Mouse (Mus musculus) liver, embryonic 11.5 days (tissue): ENCODE results near the gene P2rx2. TPM values are rescaled to one million over a fixed set of nuclear protein-coding genes. Genes with fewer than 3 reads are reported as not detected.
A peak's percentile ranks its signal among the peaks of the same experiment; 100 is the strongest.

Experiments used
- ATAC-seq: fragments of 200-750 bp; cut with Nextera tagmentation; replicated peaks from 2 replicates; pipeline ENCODE4 v1.8.0; 2017; ENCODE audit warnings: moderate number of reproducible peaks, mild to moderate bottlenecking, moderate TSS enrichment, moderate library complexity; ENCODE audit not compliant: low FRiP score
- DNase-seq: peaks from one replicate; pipeline ENCODE4 v3.0.0-alpha.2; 2017; ENCODE audit warnings: low spot score
- H3K27ac ChIP-seq: fragments of 300-500 bp; sonication (generic); 2 replicates; pipeline ENCODE4 v1.5.1; 2014; ENCODE audit warnings: mild to moderate bottlenecking, low read depth, low read length, control low read depth
- H3K27me3 ChIP-seq: fragments of 300-500 bp; sonication (generic); replicated peaks from 2 replicates; pipeline ENCODE4 v1.6.1; 2014; ENCODE audit warnings: low read length, mixed read lengths; ENCODE audit not compliant: control insufficient read depth, insufficient read depth
- H3K36me3 ChIP-seq: fragments of 300-500 bp; sonication (generic); 2 replicates; pipeline ENCODE4 v1.6.1; 2014; ENCODE audit warnings: mild to moderate bottlenecking, low read length, moderate library complexity, mixed read lengths; ENCODE audit not compliant: control insufficient read depth, insufficient read depth
- H3K4me1 ChIP-seq: fragments of 300-500 bp; sonication (generic); replicated peaks from 2 replicates; pipeline ENCODE4 v1.6.1; 2014; ENCODE audit warnings: low read length, mixed read lengths; ENCODE audit not compliant: control insufficient read depth, insufficient read depth
- H3K4me2 ChIP-seq: fragments of 300-500 bp; sonication (generic); 2 replicates; pipeline ENCODE4 v1.6.1; 2014; ENCODE audit warnings: mild to moderate bottlenecking, control low read depth, moderate library complexity
- H3K4me3 ChIP-seq: fragments of 300-500 bp; sonication (generic); 2 replicates; pipeline ENCODE4 v1.5.1; 2014; ENCODE audit warnings: low read depth, low read length, control low read depth
- H3K9ac ChIP-seq: fragments of 300-500 bp; sonication (generic); 2 replicates; pipeline ENCODE4 v1.6.1; 2014; ENCODE audit warnings: low read depth, low read length, control low read depth
- H3K9me3 ChIP-seq: fragments of 300-500 bp; sonication (generic); 2 replicates; pipeline ENCODE4 v1.6.1; 2016; ENCODE audit warnings: low read length, inconsistent platforms, mixed read lengths; ENCODE audit not compliant: control insufficient read depth
- WGBS: fragments of 180-500 bp; shearing (Covaris S2); extraction: QIAGEN DNeasy Blood & Tissue Kit; methylation state at CpG from one replicate; pipeline ENCODE4 v1.1.7; 2014; 5-methylcytosine and 5-hydroxymethylcytosine counted together
- polyA plus RNA-seq: library from polyadenylated mRNA; unstranded; fragments of >200 nt; fragmentation: Nextera tagmentation; extraction: Ambion mirVana; gene quantifications from 2 replicates; pipeline ENCODE4 v1.2.1, GENCODE M21; 2014

Gene P2rx2
- polyA plus RNA-seq, 1 experiment from 2014 or later: 0.14 TPM

GRCm38 (mm10) chr5:110354716-110355115, 11.7 kb upstream of the P2rx2 start:
- Histone ChIP-seq H3K4me3 (no peak overlapping the region), H3K9ac (no peak overlapping the region), H3K4me2 (no peak overlapping the region), H3K9me3 (no peaks in the 10 kb centered on the region), H3K27me3 (peaks cover 10% of the 10 kb centered on the region), H3K27ac (no peak overlapping the region), H3K4me1 (no peaks in the 10 kb centered on the region), H3K36me3 (no peaks in the 10 kb centered on the region)
- ATAC-seq (0 out of 2 replicates have a peak, but pooled peaks have one; percentile 10), DNase-seq (no peak)
- 15% methylated on average over 7 of the region's 7 CpGs for WGBS

DNA sequence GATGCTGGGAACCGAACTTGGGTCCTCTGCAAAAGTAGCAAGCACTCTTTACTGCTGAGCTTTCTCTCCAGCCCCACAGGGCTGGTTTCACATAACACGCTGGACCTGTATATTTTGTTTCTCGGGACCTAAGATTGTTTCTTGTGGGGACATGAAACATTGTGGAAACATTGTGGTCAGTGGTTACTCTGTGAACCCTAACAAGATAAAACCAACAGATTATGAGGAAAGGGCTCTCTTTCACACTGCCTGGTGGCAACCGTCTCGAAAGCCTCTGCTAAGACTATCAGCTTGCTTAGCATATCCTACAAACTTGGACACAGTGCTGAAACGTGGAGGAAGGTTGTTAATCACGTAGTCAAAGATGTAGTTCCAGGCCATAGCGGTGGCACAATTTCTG, 4.0 kb upstream of the P2rx2 start:
- no peak overlapping the region for H3K4me2 ChIP-seq
- no peak overlapping the region for H3K9ac ChIP-seq
- WGBS: 70% methylated on average over 8 of the region's 8 CpGs
- no peaks in the 10 kb centered on the region for H3K36me3 ChIP-seq
- no peak overlapping the region for H3K27ac ChIP-seq
- DNase-seq: no peak
- H3K9me3 ChIP-seq: no peaks in the 10 kb centered on the region
- H3K27me3 ChIP-seq: peaks cover 26% of the 10 kb centered on the region
- no peak for ATAC-seq
- no peak overlapping the region for H3K4me3 ChIP-seq
- peaks cover 4% of the 10 kb centered on the region; the same call in 1 of the 2 replicates for H3K4me1 ChIP-seq

- ATAC-seq (no peak), DNase-seq (no peak)
- H3K4me2 ChIP-seq: no peak overlapping the region
- H3K4me1 ChIP-seq: peaks cover 4% of the 10 kb centered on the region; the same call in 1 of the 2 replicates
- H3K36me3 ChIP-seq: no peaks in the 10 kb centered on the region
- H3K27ac ChIP-seq: no peak overlapping the region
- no peak overlapping the region for H3K9ac ChIP-seq
- 68% methylated on average over 4 of the region's 4 CpGs for WGBS
- no peak overlapping the region for H3K4me3 ChIP-seq
- no peaks in the 10 kb centered on the region for H3K9me3 ChIP-seq
- peaks cover 35% of the 10 kb centered on the region for H3K27me3 ChIP-seq
These were observed 2.5 kb upstream of the P2rx2 start for GRCm38 (mm10) chr5:110345553-110345952.

DNA sequence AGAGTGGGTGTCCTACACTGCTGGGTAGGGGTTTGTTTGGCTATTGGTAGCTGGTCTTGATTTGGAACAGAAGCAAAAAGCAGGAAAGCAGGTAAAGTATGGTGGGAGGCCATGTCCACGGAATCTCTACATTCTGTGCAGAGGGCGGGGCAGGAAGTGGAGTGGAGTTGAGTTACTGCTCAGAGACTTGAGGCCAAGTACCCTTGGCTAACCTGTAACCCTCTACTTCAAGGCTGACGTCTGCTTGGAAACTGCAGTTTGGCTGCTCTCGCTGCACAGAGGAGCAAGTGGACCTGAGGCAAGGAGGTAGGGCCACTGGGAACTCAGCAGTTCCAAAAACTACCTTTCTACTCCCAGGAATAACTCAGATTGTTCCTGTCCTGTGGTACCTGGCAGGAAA, 1.5 kb upstream of the P2rx2 start, which contains the start of gene Lrcol1:
TSS of gene Lrcol1 (plus strand) at position 207 of the 400 bp plus-strand sequence.
- H3K4me3 ChIP-seq: no peak within 1 kb of the TSS
- ATAC-seq (no peak), DNase-seq (no peak)
- no peak within 1 kb of the TSS for H3K9ac ChIP-seq
- WGBS: 70% methylated on average over 4 of the region's 4 CpGs
- no peak within 1 kb of the TSS for H3K4me2 ChIP-seq
- peaks cover 4% of the 10 kb centered on the region; the same call in 1 of the 2 replicates for H3K4me1 ChIP-seq
- H3K27ac ChIP-seq: no peak within 1 kb of the TSS
- no peaks in the 10 kb centered on the region for H3K9me3 ChIP-seq
- H3K27me3 ChIP-seq: peaks cover 35% of the 10 kb centered on the region
- no peaks in the 10 kb centered on the region for H3K36me3 ChIP-seq

DNA sequence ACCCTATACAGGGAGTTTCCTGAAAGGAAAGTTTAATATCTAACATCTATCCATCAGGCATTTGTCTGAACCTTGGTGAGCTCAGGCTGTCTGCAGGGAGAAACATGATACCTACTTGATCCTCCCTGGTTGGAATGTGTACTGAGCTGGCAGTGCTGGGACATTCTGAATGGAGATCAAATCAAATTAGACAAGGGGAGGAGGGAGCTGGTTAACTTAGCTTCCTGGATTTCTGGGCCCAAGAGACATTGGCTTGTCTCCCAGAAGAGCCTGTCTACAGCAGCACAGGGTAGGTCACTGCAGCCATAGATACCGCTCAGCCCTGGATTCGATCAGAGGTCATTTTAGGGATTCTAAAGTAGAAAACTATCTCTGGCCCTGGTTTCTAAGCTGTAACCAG, 4.2 kb downstream of the P2rx2 start:
- peaks cover 25% of the 10 kb centered on the region for H3K27me3 ChIP-seq
- ATAC-seq (no peak), DNase-seq (no peak)
- peaks cover 4% of the 10 kb centered on the region; the same call in 1 of the 2 replicates for H3K4me1 ChIP-seq
- H3K9me3 ChIP-seq: no peaks in the 10 kb centered on the region
- WGBS: 81% methylated on average over 2 of the region's 2 CpGs
- H3K4me2 ChIP-seq: no peak overlapping the region
- H3K36me3 ChIP-seq: peaks cover 23% of the 10 kb centered on the region
- no peak overlapping the region for H3K4me3 ChIP-seq
- no peak overlapping the region for H3K27ac ChIP-seq
- no peak overlapping the region for H3K9ac ChIP-seq

GRCm38 (mm10) chr5:110330508-110330907, 12.5 kb downstream of the P2rx2 start:
- H3K36me3 ChIP-seq: peaks cover 45% of the 10 kb centered on the region
- ATAC-seq: no peak
- H3K27me3 ChIP-seq: no peaks in the 10 kb centered on the region
- H3K4me2 ChIP-seq: no peak overlapping the region
- no peak for DNase-seq
- H3K4me1 ChIP-seq: no peaks in the 10 kb centered on the region
- no peak overlapping the region for H3K9ac ChIP-seq
- no peak overlapping the region for H3K27ac ChIP-seq
- H3K9me3 ChIP-seq: no peaks in the 10 kb centered on the region
- H3K4me3 ChIP-seq: no peak overlapping the region
- 74% methylated on average over 3 of the region's 3 CpGs for WGBS

DNA sequence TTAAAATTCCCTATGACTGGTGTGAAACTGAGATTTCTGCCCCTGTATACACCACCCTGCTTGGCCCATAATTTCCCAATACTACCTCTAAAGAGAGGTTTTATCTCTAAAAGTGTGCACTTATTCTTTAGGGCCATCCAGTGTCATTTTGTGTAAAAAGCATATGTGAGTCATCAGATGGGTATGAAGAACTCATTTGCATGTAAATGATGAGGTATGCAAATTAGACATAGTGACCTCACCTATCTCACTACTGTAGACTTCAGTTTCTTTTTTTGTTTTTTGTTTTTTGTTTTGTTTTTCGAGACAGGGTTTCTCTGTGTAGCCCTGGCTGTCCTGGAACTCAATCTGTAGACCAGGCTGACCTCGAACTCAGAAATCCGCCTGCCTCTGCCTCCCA, 29.9 kb downstream of the P2rx2 start:
- Histone ChIP-seq H3K4me3 (no peak overlapping the region), H3K27ac (no peak overlapping the region), H3K9me3 (no peaks in the 10 kb centered on the region), H3K27me3 (no peaks in the 10 kb centered on the region), H3K36me3 (peaks cover 32% of the 10 kb centered on the region), H3K4me1 (no peaks in the 10 kb centered on the region), H3K9ac (no peak overlapping the region), H3K4me2 (no peak overlapping the region)
- no peak for DNase-seq
- no peak for ATAC-seq
- WGBS: 91% methylated on average over 3 of the region's 3 CpGs

DNA sequence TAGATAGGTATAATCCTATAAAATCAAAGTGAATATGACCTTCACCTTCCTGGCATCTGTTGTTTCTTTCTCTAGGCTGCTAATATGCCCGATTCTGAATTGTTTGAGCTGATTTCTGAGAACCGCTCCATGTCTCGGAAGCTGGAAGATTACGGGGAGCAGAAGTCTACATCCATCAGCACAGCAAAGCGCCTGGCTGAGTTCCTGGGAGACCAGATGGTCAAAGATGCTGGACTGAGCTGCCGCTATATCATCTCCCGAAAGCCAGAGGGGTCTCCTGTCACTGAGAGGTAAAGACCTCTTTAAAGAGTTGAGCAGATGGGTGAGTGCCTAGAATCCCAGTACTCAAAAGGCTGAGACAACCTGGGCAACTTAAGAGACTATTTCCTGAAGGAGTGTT, 34.2 kb downstream of the P2rx2 start:
- Histone ChIP-seq H3K4me3 (no peak overlapping the region), H3K9ac (no peak overlapping the region), H3K36me3 (peaks cover 47% of the 10 kb centered on the region), H3K27ac (no peak overlapping the region), H3K4me1 (no peaks in the 10 kb centered on the region), H3K27me3 (no peaks in the 10 kb centered on the region), H3K9me3 (no peaks in the 10 kb centered on the region), H3K4me2 (no peak overlapping the region)
- ATAC-seq: no peak
- no peak for DNase-seq
- 93% methylated on average over 7 of the region's 7 CpGs for WGBS

- H3K9ac ChIP-seq: no peak overlapping the region
- ATAC-seq (no peak), DNase-seq (no peak)
- no peak overlapping the region for H3K27ac ChIP-seq
- WGBS: 92% methylated on average over 2 of the region's 2 CpGs
- H3K27me3 ChIP-seq: no peaks in the 10 kb centered on the region
- H3K9me3 ChIP-seq: no peaks in the 10 kb centered on the region
- H3K4me2 ChIP-seq: no peak overlapping the region
- no peak overlapping the region for H3K4me3 ChIP-seq
- H3K4me1 ChIP-seq: no peaks in the 10 kb centered on the region
- peaks cover 66% of the 10 kb centered on the region for H3K36me3 ChIP-seq
These were observed 42.4 kb downstream of the P2rx2 start for GRCm38 (mm10) chr5:110300591-110300990.
